Comparison of ENCODE assay signal across 18 mouse cellular contexts in genomic region chr9:71138936-71139335, GRCm38 (mm10). TPM values are rescaled to one million over a fixed set of nuclear protein-coding genes. Genes with fewer than 3 reads are reported as not detected.
"Had no signal": no experiment of that assay in that cellular context is flagged by ENCODE, and none has a peak within 500 bp of the region (broad histone marks: within the 10 kb centered on the region; RNA-seq: fewer than 3 reads in every experiment).

No protein-coding gene starts in this region.

- DNase-seq: layer of hippocampus, adult 9-11 months; lung, adult 18-20 months; lung, postnatal 10 days; lung, postnatal 36 days; thymus, adult 18-20 months; thymus, postnatal 36 days had no signal

- H3K27me3 ChIP-seq: limb, embryonic 13.5 days; lung, embryonic 15.5 days; midbrain, embryonic 13.5 days had no signal

- H3K4me1 ChIP-seq: limb, embryonic 10.5 days; limb, embryonic 13.5 days; lung, embryonic 15.5 days; midbrain, embryonic 10.5 days; midbrain, embryonic 13.5 days had no signal

- H3K4me2 ChIP-seq: limb, embryonic 13.5 days; lung, embryonic 15.5 days; midbrain, embryonic 13.5 days had no signal

- H3K9me3 ChIP-seq: limb, embryonic 10.5 days; limb, embryonic 13.5 days; lung, embryonic 15.5 days; megakaryocyte, embryonic 14.5 days; midbrain, embryonic 10.5 days; midbrain, embryonic 13.5 days had no signal

- H3K36me3 ChIP-seq: limb, embryonic 10.5 days; limb, embryonic 13.5 days; lung, embryonic 15.5 days; midbrain, embryonic 10.5 days; midbrain, embryonic 13.5 days had no signal

- H3K27ac ChIP-seq: hindbrain, postnatal 0 days; layer of hippocampus, adult 2 months; limb, embryonic 10.5 days; limb, embryonic 13.5 days; liver, embryonic 14.5 days; lung, embryonic 15.5 days; midbrain, embryonic 10.5 days; midbrain, embryonic 13.5 days had no signal

- H3K9ac ChIP-seq: limb, embryonic 13.5 days; liver, embryonic 14.5 days; lung, embryonic 15.5 days; midbrain, embryonic 13.5 days had no signal

- ATAC-seq: hindbrain, postnatal 0 days; inflammation-experienced regulatory T-cells, adult 6 months; intestine, embryonic 16.5 days; midbrain, embryonic 13.5 days; midbrain, embryonic 16.5 days had no signal

- H3K4me3 ChIP-seq: layer of hippocampus, adult 2 months; limb, embryonic 10.5 days; limb, embryonic 13.5 days; lung, embryonic 15.5 days; megakaryocyte, embryonic 14.5 days; midbrain, embryonic 10.5 days; midbrain, embryonic 13.5 days had no signal

RNA-seq across cellular contexts. Expression of gene Aqp9, which starts 29.5 kb away (rescaled TPM):
- polyA plus RNA-seq: inflammation-experienced regulatory T-cells, adult 6 months had no signal
